Mouse (Mus musculus) heart, embryonic 12.5 days (tissue): Measurements from ENCODE around the gene Slc25a34. TPM values are rescaled to one million over a fixed set of nuclear protein-coding genes. Genes with fewer than 3 reads are reported as not detected.

ENCODE experiments used
- polyA plus RNA-seq: library from polyadenylated mRNA; unstranded; fragments of >200 nt; fragmentation: Nextera tagmentation; extraction: Ambion mirVana; gene quantifications from 2 replicates; pipeline ENCODE4 v1.2.1, GENCODE M21; 2016

The Slc25a34 gene
- polyA plus RNA-seq, 1 experiment from 2014 or later, result 0.24 TPM

Other genes with a start within 250 kb of the Slc25a34 start
- 0.06 and 0.15 TPM in 2 replicates for gene Clcnka, start 225.1 kb downstream of the Slc25a34 start, polyA plus RNA-seq
- gene Clcnkb, start 207.8 kb downstream of the Slc25a34 start, polyA plus RNA-seq, result 0.78 and 1.2 TPM in 2 replicates
- 186 and 208 TPM in 2 replicates for gene Hspb7, start 203.0 kb downstream of the Slc25a34 start, polyA plus RNA-seq
- not detected in 2 replicates for gene Srarp, start 187.7 kb downstream of the Slc25a34 start, polyA plus RNA-seq
- 24.9 and 25.3 TPM in 2 replicates for gene Zbtb17, start 179.2 kb downstream of the Slc25a34 start, polyA plus RNA-seq
- 9.0 and 9.1 TPM in 2 replicates for gene Spen, start 85.2 kb downstream of the Slc25a34 start, polyA plus RNA-seq
- 70.1 and 70.6 TPM in 2 replicates for gene Fblim1, start 17.7 kb downstream of the Slc25a34 start, polyA plus RNA-seq
- gene Tmem82, start 5.2 kb downstream of the Slc25a34 start, polyA plus RNA-seq, result 0.19 and 0.37 TPM in 2 replicates
- 6.1 and 6.2 TPM in 2 replicates for gene Plekhm2, start 41.1 kb upstream of the Slc25a34 start, polyA plus RNA-seq
- gene Rsc1a1, start 61.8 kb upstream of the Slc25a34 start, polyA plus RNA-seq, result 0.82 TPM in 1 of 2 replicates, not detected in the other
- gene Ddi2, start 99.6 kb upstream of the Slc25a34 start, polyA plus RNA-seq, result 24.8 and 24.9 TPM in 2 replicates
- gene Agmat, start 122.9 kb upstream of the Slc25a34 start, polyA plus RNA-seq, result 0.92 and 1.3 TPM in 2 replicates
- 5.0 and 6.1 TPM in 2 replicates for gene Dnajc16, start 167.1 kb upstream of the Slc25a34 start, polyA plus RNA-seq
- gene Casp9, start 169.8 kb upstream of the Slc25a34 start, polyA plus RNA-seq, result 21.1 and 21.6 TPM in 2 replicates
- gene Cela2a, start 202.3 kb upstream of the Slc25a34 start, polyA plus RNA-seq, result not detected in 2 replicates
- gene Ctrc, start 222.5 kb upstream of the Slc25a34 start, polyA plus RNA-seq, result not detected in 2 replicates